Mouse (Mus musculus): ENCODE results near the gene Zfyve9.

- TF ChIP-seq CTCF (IDR thresholded peaks at IDR 0.05; ENCODE audit: low read depth) (peak; percentile 68), EP300 (optimal IDR thresholded peaks at IDR 0.05) (no peak)
Measured at GRCm38 (mm10) chr4:108664407-108664806, 116.2 kb downstream of the Zfyve9 start.

Measured in stomach, postnatal 0 days (tissue).